Mouse (Mus musculus): ENCODE results near the gene Sec22b. TPM values are rescaled to one million over a fixed set of nuclear protein-coding genes. Genes with fewer than 3 reads are reported as not detected.

The Sec22b gene
- total and polyA plus RNA-seq, 2 experiments from 2014 or later = 54.6 to 95.1 TPM

DNA sequence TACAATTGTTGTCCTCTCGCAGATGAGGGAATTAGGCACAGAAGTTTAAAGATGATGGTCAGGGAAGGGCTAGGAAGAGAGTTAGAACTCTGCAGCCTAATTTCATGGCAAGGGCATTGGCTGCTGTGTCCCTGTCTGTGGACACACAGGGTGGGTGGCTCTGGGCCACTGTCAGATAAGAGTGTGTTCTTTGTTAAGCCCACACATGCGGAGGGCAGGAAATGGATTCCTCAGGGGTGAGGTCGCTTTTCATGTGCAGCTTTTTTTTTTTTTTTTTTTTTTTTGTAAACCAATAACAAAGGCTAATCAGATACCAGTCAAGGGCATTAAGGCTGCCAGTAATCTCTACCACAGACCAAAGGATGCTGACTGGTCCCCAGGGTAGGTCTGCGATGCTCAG, 45.4 kb downstream of the Sec22b start:
- Histone ChIP-seq H3K9ac (replicated peaks; ENCODE audit: low read length) (no peak overlapping the region), H3K27ac (no peak overlapping the region), H3K36me3 (ENCODE audit: insufficient read depth, low read length) (no peaks in the 10 kb centered on the region), H3K4me3 (ENCODE audit: low read length) (no peak overlapping the region), H3K9me3 (ENCODE audit: low read length) (no peaks in the 10 kb centered on the region), H3K27me3 (ENCODE audit: insufficient read depth, low read length) (no peaks in the 10 kb centered on the region), H3K4me1 (ENCODE audit: insufficient read depth, low read length) (peaks cover 11% of the 10 kb centered on the region; the same call in 1 of the 2 replicates), H3K4me2 (ENCODE audit: low read depth, low read length) (no peak overlapping the region)
- no peak for ATAC-seq
- WGBS = 55% methylated on average over 4 of the region's 4 CpGs
- DNase-seq (ENCODE audit: low spot score) = no peak
- no peak for TF ChIP-seq CTCF (IDR thresholded peaks at IDR 0.05; ENCODE audit: low read depth)

DNA sequence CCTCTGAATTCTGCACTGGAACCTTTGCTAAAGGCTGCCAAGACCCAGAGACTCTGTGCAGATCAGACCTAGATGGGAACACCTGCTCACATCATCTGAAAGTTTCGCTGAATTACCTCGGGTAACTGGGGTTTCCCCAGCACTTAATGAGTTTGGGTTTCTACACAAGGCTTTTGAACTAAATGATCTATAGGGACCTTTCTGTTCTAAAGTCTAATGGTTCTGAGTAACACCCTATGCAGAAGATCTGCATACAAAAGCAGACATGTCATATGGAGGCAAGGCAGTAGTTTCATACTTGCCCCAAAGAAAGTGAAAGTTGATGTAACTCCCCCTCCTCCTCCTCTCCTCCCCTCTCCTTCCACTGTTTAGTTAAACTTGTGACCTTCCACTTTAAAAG, 47.5 kb downstream of the Sec22b start:
- no peak overlapping the region for H3K27ac ChIP-seq
- no peak overlapping the region for H3K9ac ChIP-seq (replicated peaks; ENCODE audit: low read length)
- H3K36me3 ChIP-seq (ENCODE audit: insufficient read depth, low read length) = no peaks in the 10 kb centered on the region
- H3K4me3 ChIP-seq (ENCODE audit: low read length) = no peak overlapping the region
- 85% methylated on average over 2 of the region's 2 CpGs for WGBS
- no peak for ATAC-seq
- no peak overlapping the region for H3K4me2 ChIP-seq (ENCODE audit: low read depth, low read length)
- DNase-seq (ENCODE audit: low spot score) = no peak
- no peaks in the 10 kb centered on the region for H3K9me3 ChIP-seq (ENCODE audit: low read length)
- no peak for TF ChIP-seq CTCF (IDR thresholded peaks at IDR 0.05; ENCODE audit: low read depth)
- H3K4me1 ChIP-seq (ENCODE audit: insufficient read depth, low read length) = 0 out of 2 replicates have a peak, but pooled peaks cover 5% of the 10 kb centered on the region
- no peaks in the 10 kb centered on the region for H3K27me3 ChIP-seq (ENCODE audit: insufficient read depth, low read length)

DNA sequence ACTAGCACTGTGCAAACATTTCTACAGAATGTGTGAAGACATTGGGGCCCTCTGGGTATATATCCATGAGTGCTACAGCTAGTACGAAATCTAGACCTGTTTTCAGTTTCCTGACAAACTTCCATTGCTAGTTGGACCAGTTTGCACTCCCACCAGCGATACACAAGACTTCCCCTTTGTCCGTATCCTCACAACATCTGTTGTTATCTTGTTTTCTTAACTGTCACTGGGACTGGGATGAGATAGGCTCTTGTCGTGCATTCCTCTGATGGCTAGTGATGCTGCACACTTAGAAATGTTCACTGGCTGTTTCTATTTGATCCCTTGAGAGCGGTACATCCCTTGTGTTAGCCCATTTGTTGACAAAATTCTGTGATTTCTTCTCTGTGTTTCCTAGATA, 49.0 kb downstream of the Sec22b start:
- no peak overlapping the region for H3K9ac ChIP-seq (replicated peaks; ENCODE audit: low read length)
- no peak overlapping the region for H3K27ac ChIP-seq
- no peaks in the 10 kb centered on the region for H3K36me3 ChIP-seq (ENCODE audit: insufficient read depth, low read length)
- WGBS = 70% methylated on average over 5 of the region's 5 CpGs
- no peaks in the 10 kb centered on the region for H3K27me3 ChIP-seq (ENCODE audit: insufficient read depth, low read length)
- H3K4me3 ChIP-seq (ENCODE audit: low read length) = no peak overlapping the region
- no peak for DNase-seq (ENCODE audit: low spot score)
- no peaks in the 10 kb centered on the region for H3K9me3 ChIP-seq (ENCODE audit: low read length)
- no peaks in the 10 kb centered on the region for H3K4me1 ChIP-seq (ENCODE audit: insufficient read depth, low read length)
- no peak for TF ChIP-seq CTCF (IDR thresholded peaks at IDR 0.05; ENCODE audit: low read depth)
- no peak for ATAC-seq
- H3K4me2 ChIP-seq (ENCODE audit: low read depth, low read length) = no peak overlapping the region

DNA sequence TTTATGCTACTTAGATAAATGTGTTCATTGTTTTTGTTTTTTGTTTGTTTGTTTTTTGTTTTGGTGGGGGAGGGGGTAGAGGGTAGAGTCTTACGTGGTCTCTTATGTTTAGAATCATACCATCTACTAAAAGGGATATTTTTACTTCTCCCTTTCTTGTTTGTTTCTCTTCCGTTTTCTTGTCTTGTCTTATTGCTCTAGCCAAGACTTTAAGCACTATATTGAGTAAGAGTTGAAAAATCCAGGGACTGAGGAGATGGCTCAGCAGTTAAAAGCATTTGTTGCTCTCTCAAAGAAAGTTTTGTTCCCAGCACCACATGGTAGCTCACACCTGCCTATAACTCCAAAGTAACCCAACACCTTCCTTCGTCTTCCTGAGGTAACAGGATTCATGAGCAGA, 50.1 kb downstream of the Sec22b start:
- H3K9ac ChIP-seq (replicated peaks; ENCODE audit: low read length) = no peak overlapping the region
- no peak overlapping the region for H3K4me2 ChIP-seq (ENCODE audit: low read depth, low read length)
- DNase-seq (ENCODE audit: low spot score) (no peak), ATAC-seq (no peak)
- 90% methylated on average over 3 of the region's 3 CpGs for WGBS
- TF ChIP-seq CTCF (IDR thresholded peaks at IDR 0.05; ENCODE audit: low read depth) = no peak
- H3K36me3 ChIP-seq (ENCODE audit: insufficient read depth, low read length) = no peaks in the 10 kb centered on the region
- H3K27ac ChIP-seq = no peak overlapping the region
- H3K9me3 ChIP-seq (ENCODE audit: low read length) = no peaks in the 10 kb centered on the region
- H3K4me3 ChIP-seq (ENCODE audit: low read length) = no peak overlapping the region
- no peaks in the 10 kb centered on the region for H3K4me1 ChIP-seq (ENCODE audit: insufficient read depth, low read length)
- H3K27me3 ChIP-seq (ENCODE audit: insufficient read depth, low read length) = no peaks in the 10 kb centered on the region

DNA sequence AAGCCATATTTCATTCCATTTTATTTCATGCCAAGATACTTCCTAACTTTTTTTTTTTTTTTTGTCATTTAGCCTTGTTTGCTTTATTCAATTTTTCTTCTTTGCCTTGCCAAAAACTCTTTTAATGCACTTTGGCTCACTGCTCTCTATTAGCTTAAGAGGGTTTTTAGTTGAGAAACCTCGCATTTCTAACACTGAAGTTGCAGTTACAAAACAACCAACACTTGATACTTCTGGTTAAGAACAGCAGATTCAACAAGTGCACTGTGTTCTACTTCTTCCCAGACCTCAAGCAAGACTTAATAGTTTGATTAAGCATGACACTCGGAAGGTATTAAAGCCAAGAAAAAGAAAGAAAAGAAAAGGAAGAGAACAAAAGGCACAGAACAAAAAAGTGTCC, 52.2 kb downstream of the Sec22b start:
- 74% methylated on average over 2 of the region's 2 CpGs for WGBS
- H3K4me1 ChIP-seq (ENCODE audit: insufficient read depth, low read length) = no peaks in the 10 kb centered on the region
- H3K9me3 ChIP-seq (ENCODE audit: low read length) = no peaks in the 10 kb centered on the region
- no peaks in the 10 kb centered on the region for H3K36me3 ChIP-seq (ENCODE audit: insufficient read depth, low read length)
- no peak for ATAC-seq
- no peak overlapping the region for H3K27ac ChIP-seq
- H3K9ac ChIP-seq (replicated peaks; ENCODE audit: low read length) = no peak overlapping the region
- no peak for TF ChIP-seq CTCF (IDR thresholded peaks at IDR 0.05; ENCODE audit: low read depth)
- no peaks in the 10 kb centered on the region for H3K27me3 ChIP-seq (ENCODE audit: insufficient read depth, low read length)
- no peak overlapping the region for H3K4me2 ChIP-seq (ENCODE audit: low read depth, low read length)
- no peak for DNase-seq (ENCODE audit: low spot score)
- H3K4me3 ChIP-seq (ENCODE audit: low read length) = no peak overlapping the region

DNA sequence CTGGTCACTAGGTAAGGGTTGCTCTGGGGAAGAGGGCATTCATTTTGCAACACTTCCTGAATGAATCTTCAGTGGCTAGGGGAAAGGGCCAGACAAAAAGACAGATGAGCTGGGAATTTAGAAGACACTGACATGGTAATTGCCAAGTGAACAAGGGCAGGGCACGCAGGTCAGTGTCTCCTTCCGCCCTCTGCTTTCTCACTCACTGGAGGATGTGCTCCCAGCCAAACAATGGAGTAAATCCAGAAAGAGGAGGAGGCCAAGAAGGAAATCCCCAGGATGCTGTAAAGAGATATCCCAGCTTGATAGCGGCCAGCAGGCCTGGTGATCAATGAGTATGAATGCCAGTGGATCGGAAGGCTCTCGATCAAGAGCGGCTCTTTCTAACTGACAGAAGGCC, 55.3 kb downstream of the Sec22b start:
- H3K4me2 ChIP-seq (ENCODE audit: low read depth, low read length) = no peak overlapping the region
- no peak overlapping the region for H3K4me3 ChIP-seq (ENCODE audit: low read length)
- peaks cover 8% of the 10 kb centered on the region; the same call in 1 of the 2 replicates for H3K4me1 ChIP-seq (ENCODE audit: insufficient read depth, low read length)
- ATAC-seq (no peak), DNase-seq (ENCODE audit: low spot score) (no peak)
- no peaks in the 10 kb centered on the region for H3K9me3 ChIP-seq (ENCODE audit: low read length)
- H3K9ac ChIP-seq (replicated peaks; ENCODE audit: low read length) = no peak overlapping the region
- no peak overlapping the region for H3K27ac ChIP-seq
- 57% methylated on average over 6 of the region's 6 CpGs for WGBS
- TF ChIP-seq CTCF (IDR thresholded peaks at IDR 0.05; ENCODE audit: low read depth) = no peak
- H3K27me3 ChIP-seq (ENCODE audit: insufficient read depth, low read length) = no peaks in the 10 kb centered on the region
- no peaks in the 10 kb centered on the region for H3K36me3 ChIP-seq (ENCODE audit: insufficient read depth, low read length)

DNA sequence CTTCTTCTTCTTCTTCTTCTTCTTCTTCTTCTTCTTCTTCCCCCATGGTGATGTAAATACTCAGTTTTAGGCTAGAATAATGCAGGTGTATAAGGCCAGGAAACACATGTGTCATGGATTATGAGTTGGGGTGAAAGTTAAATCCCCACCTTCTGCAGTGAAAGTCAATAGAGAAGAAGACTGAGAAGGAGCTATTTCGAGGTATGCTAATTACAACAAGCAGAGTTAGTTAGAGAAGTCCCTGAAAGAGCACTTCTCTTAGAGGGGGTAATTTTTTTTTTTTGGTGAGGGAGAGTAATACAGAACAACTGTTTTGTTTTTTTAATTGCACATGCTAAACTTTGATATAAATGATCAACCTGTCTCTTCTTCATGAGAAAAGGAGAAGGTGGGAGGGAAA, 55.9 kb downstream of the Sec22b start:
- Histone ChIP-seq H3K4me2 (ENCODE audit: low read depth, low read length) (no peak overlapping the region), H3K36me3 (ENCODE audit: insufficient read depth, low read length) (no peaks in the 10 kb centered on the region), H3K27ac (no peak overlapping the region), H3K4me3 (ENCODE audit: low read length) (no peak overlapping the region), H3K4me1 (ENCODE audit: insufficient read depth, low read length) (peaks cover 10% of the 10 kb centered on the region; the same call in 1 of the 2 replicates), H3K9me3 (ENCODE audit: low read length) (no peaks in the 10 kb centered on the region), H3K27me3 (ENCODE audit: insufficient read depth, low read length) (no peaks in the 10 kb centered on the region), H3K9ac (replicated peaks; ENCODE audit: low read length) (no peak overlapping the region)
- no peak for DNase-seq (ENCODE audit: low spot score)
- 71% methylated on average over 1 of the region's 1 CpGs for WGBS
- TF ChIP-seq CTCF (IDR thresholded peaks at IDR 0.05; ENCODE audit: low read depth) = no peak
- ATAC-seq = no peak
